Mouse (Mus musculus): ENCODE results near the gene E130308A19Rik. TPM values are rescaled to one million over a fixed set of nuclear protein-coding genes. Genes with fewer than 3 reads are reported as not detected.

E130308A19Rik gene
- polyA plus RNA-seq, 1 experiment from 2014 or later, result 39.7 TPM

GRCm38 (mm10) chr4:59756332-59757082, 130.5 kb downstream of the E130308A19Rik start:
- WGBS, result 90% methylated on average over 9 of the region's 9 CpGs
- Histone ChIP-seq H3K4me1 (no peaks in the 10 kb centered on the region), H3K36me3 (ENCODE audit: poor library complexity, severe bottlenecking) (peaks cover 14% of the 10 kb centered on the region; the same call in 1 of the 2 replicates), H3K4me3 (no peak overlapping the region), H3K27me3 (no peaks in the 10 kb centered on the region), H3K4me2 (no peak overlapping the region), H3K9me3 (replicated peaks) (no peaks in the 10 kb centered on the region), H3K9ac (no peak overlapping the region), H3K27ac (no peak overlapping the region)
- ATAC-seq, result peak; percentile 65; the same call in 1 of the 2 replicates

- no peak overlapping the region for H3K4me2 ChIP-seq
- no peak overlapping the region for H3K4me3 ChIP-seq
- H3K27me3 ChIP-seq, result no peaks in the 10 kb centered on the region
- H3K4me1 ChIP-seq, result no peaks in the 10 kb centered on the region
- H3K9me3 ChIP-seq (replicated peaks), result no peaks in the 10 kb centered on the region
- WGBS, result 79% methylated on average over 12 of the region's 12 CpGs
- no peak for ATAC-seq
- H3K27ac ChIP-seq, result no peak overlapping the region
- H3K9ac ChIP-seq, result no peak overlapping the region
- peaks cover 7% of the 10 kb centered on the region; the same call in 1 of the 2 replicates for H3K36me3 ChIP-seq (ENCODE audit: poor library complexity, severe bottlenecking)
Observed at GRCm38 (mm10) chr4:59757452-59758435, 131.7 kb downstream of the E130308A19Rik start.

- Histone ChIP-seq H3K36me3 (ENCODE audit: poor library complexity, severe bottlenecking) (no peaks in the 10 kb centered on the region; the same call in 1 of the 2 replicates), H3K4me3 (no peak overlapping the region), H3K4me1 (peaks cover 4% of the 10 kb centered on the region), H3K27ac (no peak overlapping the region), H3K9ac (no peak overlapping the region), H3K27me3 (no peaks in the 10 kb centered on the region), H3K9me3 (replicated peaks) (no peaks in the 10 kb centered on the region), H3K4me2 (no peak overlapping the region)
- ATAC-seq, result no peak
- 74% methylated on average over 4 of the region's 4 CpGs for WGBS
Observed at GRCm38 (mm10) chr4:59760016-59760415, 134.0 kb downstream of the E130308A19Rik start.

- Histone ChIP-seq H3K27me3 (no peaks in the 10 kb centered on the region), H3K4me2 (no peak overlapping the region), H3K4me3 (no peak overlapping the region), H3K27ac (no peak overlapping the region), H3K4me1 (peaks cover 12% of the 10 kb centered on the region), H3K36me3 (ENCODE audit: poor library complexity, severe bottlenecking) (no peaks in the 10 kb centered on the region), H3K9me3 (replicated peaks) (no peaks in the 10 kb centered on the region), H3K9ac (no peak overlapping the region)
- 62% methylated on average over 10 of the region's 10 CpGs for WGBS
- ATAC-seq, result no peak
Observed at GRCm38 (mm10) chr4:59760636-59761364, 134.8 kb downstream of the E130308A19Rik start.

GRCm38 (mm10) chr4:59761365-59761729, 135.3 kb downstream of the E130308A19Rik start:
- no peak overlapping the region for H3K9ac ChIP-seq
- no peak overlapping the region for H3K4me2 ChIP-seq
- ATAC-seq, result no peak
- WGBS, result 87% methylated on average over 4 of the region's 4 CpGs
- H3K4me1 ChIP-seq, result peaks cover 14% of the 10 kb centered on the region
- no peak overlapping the region for H3K4me3 ChIP-seq
- H3K27me3 ChIP-seq, result no peaks in the 10 kb centered on the region
- H3K9me3 ChIP-seq (replicated peaks), result no peaks in the 10 kb centered on the region
- no peaks in the 10 kb centered on the region for H3K36me3 ChIP-seq (ENCODE audit: poor library complexity, severe bottlenecking)
- no peak overlapping the region for H3K27ac ChIP-seq

GRCm38 (mm10) chr4:59764950-59765349, 138.9 kb downstream of the E130308A19Rik start:
- ATAC-seq, result 0 out of 2 replicates have a peak, but pooled peaks have one; percentile 38
- H3K4me3 ChIP-seq, result no peak overlapping the region
- H3K4me1 ChIP-seq, result peaks cover 14% of the 10 kb centered on the region
- no peak overlapping the region for H3K9ac ChIP-seq
- H3K36me3 ChIP-seq (ENCODE audit: poor library complexity, severe bottlenecking), result peaks cover 11% of the 10 kb centered on the region
- no peaks in the 10 kb centered on the region for H3K27me3 ChIP-seq
- WGBS, result 79% methylated on average over 7 of the region's 7 CpGs
- H3K4me2 ChIP-seq, result peak overlapping the region; percentile 10; the same call in 1 of the 2 replicates
- H3K27ac ChIP-seq, result peak overlapping the region; percentile 63; the same call in 1 of the 2 replicates
- H3K9me3 ChIP-seq (replicated peaks), result no peaks in the 10 kb centered on the region

- no peaks in the 10 kb centered on the region for H3K9me3 ChIP-seq (replicated peaks)
- H3K9ac ChIP-seq, result no peak overlapping the region
- no peak overlapping the region for H3K4me3 ChIP-seq
- peak overlapping the region; percentile 63 for H3K27ac ChIP-seq
- ATAC-seq, result peak; percentile 76
- H3K4me1 ChIP-seq, result peaks cover 14% of the 10 kb centered on the region
- 23% methylated on average over 7 of the region's 7 CpGs for WGBS
- peak overlapping the region; percentile 10; the same call in 1 of the 2 replicates for H3K4me2 ChIP-seq
- peaks cover 17% of the 10 kb centered on the region for H3K36me3 ChIP-seq (ENCODE audit: poor library complexity, severe bottlenecking)
- H3K27me3 ChIP-seq, result no peaks in the 10 kb centered on the region
Observed at GRCm38 (mm10) chr4:59765385-59766005, 139.5 kb downstream of the E130308A19Rik start.

- H3K36me3 ChIP-seq (ENCODE audit: poor library complexity, severe bottlenecking), result peaks cover 37% of the 10 kb centered on the region
- 87% methylated on average over 2 of the region's 2 CpGs for WGBS
- no peak overlapping the region for H3K9ac ChIP-seq
- H3K9me3 ChIP-seq (replicated peaks), result no peaks in the 10 kb centered on the region
- peaks cover 14% of the 10 kb centered on the region for H3K4me1 ChIP-seq
- no peaks in the 10 kb centered on the region for H3K27me3 ChIP-seq
- no peak overlapping the region for H3K4me2 ChIP-seq
- H3K4me3 ChIP-seq, result no peak overlapping the region
- ATAC-seq, result no peak
- H3K27ac ChIP-seq, result no peak overlapping the region
Observed at GRCm38 (mm10) chr4:59767717-59768116, 141.7 kb downstream of the E130308A19Rik start.

GRCm38 (mm10) chr4:59772171-59772879, 146.3 kb downstream of the E130308A19Rik start:
- Histone ChIP-seq H3K4me3 (no peak overlapping the region), H3K9ac (no peak overlapping the region), H3K9me3 (replicated peaks) (no peaks in the 10 kb centered on the region), H3K27ac (no peak overlapping the region), H3K4me1 (no peaks in the 10 kb centered on the region), H3K36me3 (ENCODE audit: poor library complexity, severe bottlenecking) (peaks cover 58% of the 10 kb centered on the region), H3K4me2 (no peak overlapping the region), H3K27me3 (no peaks in the 10 kb centered on the region)
- no peak for ATAC-seq
- WGBS, result 38% methylated on average over 17 of the region's 17 CpGs

- Histone ChIP-seq H3K9me3 (replicated peaks) (no peaks in the 10 kb centered on the region), H3K27me3 (no peaks in the 10 kb centered on the region), H3K9ac (no peak overlapping the region), H3K27ac (no peak overlapping the region), H3K4me1 (peaks cover 11% of the 10 kb centered on the region), H3K4me3 (no peak overlapping the region), H3K36me3 (ENCODE audit: poor library complexity, severe bottlenecking) (peaks cover 20% of the 10 kb centered on the region), H3K4me2 (no peak overlapping the region)
- WGBS, result 83% methylated on average over 3 of the region's 3 CpGs
- ATAC-seq, result no peak
Observed at GRCm38 (mm10) chr4:59777828-59778227, 151.8 kb downstream of the E130308A19Rik start.

GRCm38 (mm10) chr4:59780568-59780967, 154.6 kb downstream of the E130308A19Rik start:
- Histone ChIP-seq H3K4me1 (peaks cover 11% of the 10 kb centered on the region), H3K9me3 (replicated peaks) (no peaks in the 10 kb centered on the region), H3K4me3 (no peak overlapping the region), H3K4me2 (no peak overlapping the region), H3K27ac (no peak overlapping the region), H3K27me3 (no peaks in the 10 kb centered on the region), H3K9ac (no peak overlapping the region), H3K36me3 (ENCODE audit: poor library complexity, severe bottlenecking) (peaks cover 3% of the 10 kb centered on the region; the same call in 1 of the 2 replicates)
- WGBS, result 16% methylated on average over 1 of the region's 1 CpGs
- no peak for ATAC-seq

Measured in forebrain, embryonic 13.5 days (tissue).